Mouse (Mus musculus) thymus, postnatal 36 days (tissue): Measurements from ENCODE around the gene Rcc2.
A peak's percentile ranks its signal among the peaks of the same experiment; 100 is the strongest.

Experiments used
- DNase-seq, 2 experiments: peaks; one replicate each; pipeline ENCODE4 v3.0.0; 2022; ENCODE audit warnings: mixed read lengths in 2 of 2

Gene Rcc2

DNA sequence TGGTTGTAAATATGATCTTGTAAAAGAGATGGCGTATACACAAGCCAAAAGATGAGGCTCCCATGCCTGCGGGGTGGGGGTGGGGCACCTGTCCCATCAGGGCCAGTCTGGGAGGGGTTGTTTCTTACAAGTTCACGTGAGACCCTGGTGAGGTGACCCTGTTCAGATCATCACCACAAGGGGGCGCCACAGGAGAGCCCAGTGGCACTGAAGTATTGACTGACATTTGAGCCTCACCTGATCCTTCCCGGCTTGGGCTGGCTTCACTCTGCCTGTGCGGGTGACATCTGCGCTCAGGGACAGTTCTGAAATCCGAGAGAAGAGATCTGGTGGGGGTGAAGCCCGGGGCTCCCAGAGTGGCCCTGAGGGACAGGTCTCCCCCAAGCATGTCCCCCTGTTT lies 62.8 kb downstream of the Rcc2 start:
- DNase-seq = peak; percentile 80 to 81

DNA sequence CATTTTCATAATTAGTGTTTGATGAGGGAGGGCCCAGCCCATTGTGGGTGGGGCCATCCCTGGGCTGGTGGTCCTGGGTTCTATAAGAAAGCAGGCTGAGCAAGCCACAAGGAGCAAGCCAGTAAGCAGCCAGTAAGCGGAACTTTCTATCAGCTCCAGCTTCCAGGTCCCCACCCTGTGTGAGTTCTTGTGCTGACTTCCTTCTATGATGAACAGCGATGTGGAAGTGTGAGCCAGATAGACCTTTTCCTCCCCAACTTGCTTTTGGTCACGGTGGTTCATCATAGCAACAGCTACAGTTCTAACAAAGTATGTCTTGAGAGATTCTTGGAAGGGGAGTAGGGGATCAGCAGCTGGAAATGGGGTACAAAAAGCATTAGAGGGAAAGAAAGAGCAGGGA lies 65.6 kb downstream of the Rcc2 start:
- DNase-seq = no peak

DNA sequence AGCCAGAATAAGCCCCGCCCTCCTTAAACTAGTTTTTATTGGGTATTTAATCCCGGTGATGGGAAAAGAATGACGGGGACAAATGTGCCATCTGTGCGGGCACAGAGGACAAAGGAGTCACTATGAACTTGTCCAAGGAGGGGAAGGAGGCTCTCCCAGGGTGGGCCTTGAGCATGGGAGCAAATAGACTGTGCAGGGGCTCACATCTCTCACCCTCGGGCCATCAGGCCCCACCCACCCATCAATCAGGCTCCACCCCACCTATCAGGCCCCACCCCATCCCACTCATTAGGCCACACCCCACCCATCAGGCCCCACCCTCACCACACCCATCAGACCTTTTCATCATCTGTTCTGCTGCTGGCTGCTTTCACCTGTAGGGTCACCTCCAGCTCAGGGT lies 68.6 kb downstream of the Rcc2 start:
- DNase-seq = no peak

- DNase-seq = no peak
Measured at GRCm38 (mm10) chr4:140770433-140770832, 70.1 kb downstream of the Rcc2 start.

- no peak for DNase-seq
Measured at GRCm38 (mm10) chr4:140771091-140771490, 70.8 kb downstream of the Rcc2 start.
